Mouse (Mus musculus) liver, embryonic 16.5 days (tissue): ENCODE data around the gene 3110009E18Rik. TPM values are rescaled to one million over a fixed set of nuclear protein-coding genes. Genes with fewer than 3 reads are reported as not detected.

Experiments used
- ATAC-seq: fragments of 200-750 bp; cut with Nextera tagmentation; 2 replicates; pipeline ENCODE4 v1.8.0; 2017; ENCODE audit warnings: low read depth, mild to moderate bottlenecking, moderate number of reproducible peaks, moderate library complexity
- H3K27ac ChIP-seq: fragments of 300-500 bp; sonication (generic); 2 replicates; pipeline ENCODE4 v1.5.1; 2014; ENCODE audit warnings: mild to moderate bottlenecking, low read length
- H3K27me3 ChIP-seq: fragments of 300-500 bp; sonication (generic); 2 replicates; pipeline ENCODE4 v1.6.1; 2014; ENCODE audit warnings: low read depth, low read length, mixed read lengths; ENCODE audit not compliant: control insufficient read depth, insufficient read depth
- H3K36me3 ChIP-seq: fragments of 300-500 bp; sonication (generic); 2 replicates; pipeline ENCODE4 v1.6.1; 2014; ENCODE audit warnings: mild to moderate bottlenecking; ENCODE audit not compliant: control insufficient read depth, insufficient read depth
- H3K4me1 ChIP-seq: fragments of 300-500 bp; sonication (generic); 2 replicates; pipeline ENCODE4 v1.6.1; 2014; ENCODE audit warnings: low read depth, low read length, mixed read lengths; ENCODE audit not compliant: control insufficient read depth
- H3K4me2 ChIP-seq: fragments of 300-500 bp; sonication (generic); 2 replicates; pipeline ENCODE4 v1.6.1; 2014; ENCODE audit warnings: low read depth, low read length, mixed read lengths
- H3K4me3 ChIP-seq: fragments of 300-500 bp; sonication (generic); 2 replicates; pipeline ENCODE4 v1.5.1; 2014; ENCODE audit warnings: low read depth, mild to moderate bottlenecking, low read length
- H3K9ac ChIP-seq: fragments of 300-500 bp; sonication (generic); 2 replicates; pipeline ENCODE4 v1.6.1; 2014; ENCODE audit warnings: low read depth, low read length
- H3K9me3 ChIP-seq: fragments of 300-500 bp; sonication (generic); replicated peaks from 2 replicates; pipeline ENCODE4 v1.6.1; 2016; ENCODE audit warnings: low read length; ENCODE audit not compliant: control insufficient read depth
- WGBS: fragments of 180-500 bp; shearing (Covaris S2); extraction: QIAGEN DNeasy Blood & Tissue Kit; methylation state at CpG from one replicate; pipeline ENCODE4 v1.1.7; 2014; ENCODE audit not compliant: insufficient replicate concordance; 5-methylcytosine and 5-hydroxymethylcytosine counted together
- polyA plus RNA-seq: library from polyadenylated mRNA; unstranded; fragments of >200 nt; fragmentation: Nextera tagmentation; extraction: Ambion mirVana; gene quantifications from 2 replicates; pipeline ENCODE4 v1.2.1, GENCODE M21; 2015

The 3110009E18Rik gene
- polyA plus RNA-seq, 1 experiment from 2014 or later, result 4.8 TPM

DNA sequence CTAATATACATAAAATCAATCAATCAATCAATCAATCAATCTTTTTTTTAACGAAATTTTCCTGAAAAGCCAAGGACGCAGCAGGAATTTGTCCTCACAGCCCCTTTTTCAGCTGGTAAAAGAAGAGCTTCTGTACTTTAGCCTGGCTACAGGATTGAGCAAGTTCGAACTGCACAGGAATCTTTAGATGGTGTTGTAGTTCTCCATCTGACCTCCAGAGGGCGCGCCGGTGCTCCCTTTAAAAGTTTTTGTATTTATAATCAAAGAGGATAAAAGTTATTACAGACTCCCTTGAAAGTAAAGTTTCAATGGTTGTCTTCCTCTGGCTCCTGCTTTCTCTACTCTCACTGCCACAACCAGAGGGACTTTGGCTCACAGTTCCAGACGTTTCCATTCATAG, 22.7 kb upstream of the 3110009E18Rik start:
- Histone ChIP-seq H3K27ac (no peak overlapping the region), H3K4me3 (no peak overlapping the region), H3K36me3 (no peaks in the 10 kb centered on the region), H3K9ac (no peak overlapping the region), H3K4me2 (no peak overlapping the region), H3K27me3 (no peaks in the 10 kb centered on the region), H3K9me3 (no peaks in the 10 kb centered on the region), H3K4me1 (peaks cover 2% of the 10 kb centered on the region; the same call in 1 of the 2 replicates)
- 8% methylated on average over 7 of the region's 7 CpGs for WGBS
- ATAC-seq, result no peak

- Histone ChIP-seq H3K9me3 (no peaks in the 10 kb centered on the region), H3K4me2 (no peak overlapping the region), H3K27ac (0 out of 2 replicates have a peak overlapping the region, but pooled peaks have one; percentile 6), H3K4me1 (peaks cover 2% of the 10 kb centered on the region; the same call in 1 of the 2 replicates), H3K27me3 (no peaks in the 10 kb centered on the region), H3K9ac (no peak overlapping the region), H3K4me3 (no peak overlapping the region), H3K36me3 (no peaks in the 10 kb centered on the region)
- 30% methylated on average over 6 of the region's 6 CpGs for WGBS
- ATAC-seq, result peak; percentile 31
These were observed 21.5 kb upstream of the 3110009E18Rik start for GRCm38 (mm10) chr1:120099483-120099882.

- no peak overlapping the region for H3K9ac ChIP-seq
- H3K4me2 ChIP-seq, result no peak overlapping the region
- 58% methylated on average over 8 of the region's 8 CpGs for WGBS
- H3K27ac ChIP-seq, result no peak overlapping the region
- H3K27me3 ChIP-seq, result no peaks in the 10 kb centered on the region
- no peaks in the 10 kb centered on the region for H3K36me3 ChIP-seq
- H3K4me1 ChIP-seq, result peaks cover 2% of the 10 kb centered on the region
- peak; percentile 62 for ATAC-seq
- H3K9me3 ChIP-seq, result no peaks in the 10 kb centered on the region
- H3K4me3 ChIP-seq, result no peak overlapping the region
These were observed 20.3 kb upstream of the 3110009E18Rik start for GRCm38 (mm10) chr1:120100456-120101226.

- WGBS, result 62% methylated on average over 3 of the region's 3 CpGs
- Histone ChIP-seq H3K4me1 (peaks cover 2% of the 10 kb centered on the region), H3K4me2 (no peak overlapping the region), H3K9me3 (no peaks in the 10 kb centered on the region), H3K4me3 (no peak overlapping the region), H3K27ac (no peak overlapping the region), H3K36me3 (no peaks in the 10 kb centered on the region), H3K27me3 (no peaks in the 10 kb centered on the region), H3K9ac (no peak overlapping the region)
- ATAC-seq, result no peak
These were observed 19.8 kb upstream of the 3110009E18Rik start for GRCm38 (mm10) chr1:120101227-120101609.

DNA sequence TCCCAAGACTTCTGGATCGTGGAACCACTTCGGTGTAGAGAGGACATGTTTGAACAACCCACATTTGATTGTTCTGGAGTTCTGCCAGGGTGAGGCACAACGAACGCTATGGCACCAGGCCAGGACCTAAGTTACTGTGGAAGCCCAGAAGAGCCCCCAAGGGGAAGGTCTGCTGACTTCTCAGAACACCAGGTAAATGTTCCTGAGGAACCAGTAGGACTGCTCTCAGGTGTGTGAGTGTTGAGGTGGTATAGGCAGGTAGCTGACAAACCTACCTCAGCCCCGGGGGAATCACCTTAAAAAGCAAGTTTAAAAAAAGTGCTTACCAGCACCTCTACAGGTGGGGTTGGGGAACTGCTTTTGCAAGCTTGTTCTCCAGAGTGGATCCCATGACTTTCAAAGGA, 15.4 kb upstream of the 3110009E18Rik start:
- Histone ChIP-seq H3K9me3 (no peaks in the 10 kb centered on the region), H3K4me3 (no peak overlapping the region), H3K4me2 (no peak overlapping the region), H3K4me1 (no peaks in the 10 kb centered on the region; the same call in 1 of the 2 replicates), H3K9ac (no peak overlapping the region), H3K27ac (no peak overlapping the region), H3K36me3 (no peaks in the 10 kb centered on the region), H3K27me3 (no peaks in the 10 kb centered on the region)
- WGBS, result 59% methylated on average over 5 of the region's 5 CpGs
- ATAC-seq, result no peak

GRCm38 (mm10) chr1:120109741-120110432, 11.1 kb upstream of the 3110009E18Rik start:
- Histone ChIP-seq H3K36me3 (peaks cover 9% of the 10 kb centered on the region), H3K27me3 (no peaks in the 10 kb centered on the region), H3K27ac (no peak overlapping the region), H3K9me3 (no peaks in the 10 kb centered on the region), H3K4me1 (no peaks in the 10 kb centered on the region; the same call in 1 of the 2 replicates), H3K9ac (no peak overlapping the region), H3K4me2 (no peak overlapping the region), H3K4me3 (no peak overlapping the region)
- WGBS, result 74% methylated on average over 19 of the region's 19 CpGs
- ATAC-seq, result no peak

DNA sequence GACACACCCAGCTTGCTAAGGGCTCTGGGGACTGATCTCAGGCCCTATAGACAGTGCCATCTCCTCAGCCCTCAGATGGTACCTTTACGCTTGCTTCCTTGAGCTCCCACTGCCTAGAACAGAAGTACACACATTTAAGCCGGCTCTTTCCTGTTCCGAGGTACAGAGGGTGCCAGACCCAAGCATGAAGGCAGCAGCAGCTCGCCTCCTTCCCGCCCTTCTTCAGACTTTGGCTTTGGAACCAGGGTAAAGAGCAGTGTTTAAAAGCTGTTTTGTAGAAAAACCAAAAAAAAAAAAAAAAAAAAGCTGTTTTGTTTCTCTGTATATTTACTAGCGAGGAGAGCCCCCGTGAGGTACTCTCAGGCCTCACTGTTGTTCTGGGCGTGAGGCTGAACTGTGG, 9.2 kb upstream of the 3110009E18Rik start:
- Histone ChIP-seq H3K27ac (no peak overlapping the region), H3K9ac (no peak overlapping the region), H3K4me2 (no peak overlapping the region), H3K9me3 (no peaks in the 10 kb centered on the region), H3K4me3 (no peak overlapping the region), H3K36me3 (peaks cover 21% of the 10 kb centered on the region), H3K27me3 (no peaks in the 10 kb centered on the region), H3K4me1 (peaks cover 3% of the 10 kb centered on the region)
- no peak for ATAC-seq
- 75% methylated on average over 8 of the region's 8 CpGs for WGBS

DNA sequence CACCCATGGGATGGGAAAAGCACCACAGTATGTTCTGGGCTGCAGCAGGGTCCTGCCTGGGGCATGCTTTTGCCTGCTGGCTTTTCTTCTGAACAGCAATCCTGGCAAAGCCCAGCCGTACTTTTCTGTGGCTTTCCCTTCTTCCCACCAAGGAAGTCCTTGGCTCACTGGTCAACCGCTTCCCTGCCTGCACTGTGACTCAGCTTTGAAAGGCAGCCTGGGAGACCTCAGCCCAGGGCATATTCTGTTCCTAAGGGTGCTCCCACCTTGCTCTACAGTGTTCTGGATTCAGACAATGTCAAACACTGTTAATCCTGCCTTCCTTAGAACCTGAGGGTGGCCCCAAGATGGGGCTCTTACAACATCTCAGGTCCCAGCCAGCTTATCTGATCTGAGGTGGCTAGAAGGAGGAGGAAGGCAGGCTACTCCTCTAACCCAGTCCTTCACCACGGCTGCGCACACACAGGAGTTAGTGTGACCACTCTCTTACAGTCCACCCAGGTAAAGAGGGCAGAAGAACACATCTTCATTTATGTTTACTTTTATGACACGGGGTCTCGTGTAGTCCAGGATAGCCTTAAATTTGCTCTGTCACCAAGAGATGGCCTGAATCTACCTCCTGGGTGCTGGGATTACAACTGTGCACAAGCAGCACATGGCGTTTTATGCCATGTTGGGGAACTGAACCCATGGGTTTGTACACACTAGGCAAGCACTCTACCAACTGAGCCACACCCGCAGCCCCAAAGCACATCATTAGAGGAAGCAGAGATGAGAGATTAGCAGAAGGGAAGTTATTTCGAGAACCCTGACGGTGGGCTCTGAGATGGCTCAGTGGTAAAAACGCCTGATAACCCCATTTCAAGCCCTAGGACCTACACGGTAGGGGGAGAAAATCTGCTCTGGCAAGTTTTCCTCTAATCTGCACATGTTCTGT, 8.5 kb upstream of the 3110009E18Rik start:
- Histone ChIP-seq H3K9me3 (no peaks in the 10 kb centered on the region), H3K4me1 (peaks cover 3% of the 10 kb centered on the region), H3K9ac (no peak overlapping the region), H3K27me3 (no peaks in the 10 kb centered on the region), H3K36me3 (peaks cover 21% of the 10 kb centered on the region), H3K4me3 (no peak overlapping the region), H3K27ac (no peak overlapping the region), H3K4me2 (no peak overlapping the region)
- 42% methylated on average over 12 of the region's 12 CpGs for WGBS
- no peak for ATAC-seq
